Comparison of ENCODE assay signal across 15 mouse cellular contexts in the genomic region with DNA sequence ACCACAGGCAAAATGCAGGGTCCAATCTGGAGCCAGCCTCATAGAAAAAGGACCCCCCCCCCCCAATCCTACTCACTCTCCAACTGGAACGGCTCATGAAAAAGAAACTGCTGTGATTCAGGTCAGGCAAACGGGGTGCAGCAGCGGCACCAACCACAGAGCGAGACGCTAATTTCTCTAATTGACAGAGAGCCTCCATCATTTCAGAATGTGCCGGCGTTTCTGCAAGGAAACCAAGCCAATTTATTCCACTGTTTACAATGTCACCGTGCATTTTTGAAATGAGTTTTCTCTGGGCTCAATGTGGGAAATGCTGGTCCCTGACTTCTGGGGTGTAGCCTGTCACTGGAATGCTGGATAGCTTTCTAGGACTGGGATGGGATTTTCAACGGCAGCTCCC.
DNase-seq lines count a peak whose midpoint lies in the region; ATAC-seq and TF ChIP-seq lines count a peak whose summit lies in the region.
"Had no signal": no experiment of that assay in that cellular context is flagged by ENCODE, and none has a peak within 500 bp of the region (broad histone marks: within the 10 kb centered on the region; RNA-seq: fewer than 3 reads in every experiment).

No protein-coding gene starts in this region.

- H3K27me3 ChIP-seq in forebrain, embryonic 16.5 days (replicated peaks; ENCODE audit: control insufficient read depth, insufficient read depth, low read length) = no peaks in the 10 kb centered on the region
- no peaks in the 10 kb centered on the region for H3K27me3 ChIP-seq in forebrain, embryonic 10.5 days (ENCODE audit: poor library complexity, severe bottlenecking)
- H3K27me3 ChIP-seq: CH12.LX; heart, embryonic 12.5 days had no signal

- no peak overlapping the region for H3K9ac ChIP-seq in forebrain, embryonic 16.5 days (replicated peaks; ENCODE audit: low read depth, low read length)
- H3K9ac ChIP-seq: heart, embryonic 12.5 days had no signal

- TF ChIP-seq CTCF in layer of hippocampus, adult 2 months (conservative IDR thresholded peaks at IDR 0.05) = no peak

- 15% methylated on average over 9 of the region's 9 CpGs for WGBS in forebrain, embryonic 16.5 days
- WGBS in forebrain, embryonic 10.5 days = 82% methylated on average over 9 of the region's 9 CpGs

- peak; percentile 40; the same call in 1 of the 2 replicates for ATAC-seq in forebrain, embryonic 16.5 days
- ATAC-seq: intestine, embryonic 16.5 days had no signal

- H3K4me1 ChIP-seq in forebrain, embryonic 16.5 days (replicated peaks; ENCODE audit: control insufficient read depth, insufficient read depth, low read length) = peaks cover 8% of the 10 kb centered on the region; the same call in 1 of the 2 replicates
- H3K4me1 ChIP-seq in forebrain, embryonic 10.5 days = peaks cover 23% of the 10 kb centered on the region

- H3K4me2 ChIP-seq in forebrain, embryonic 16.5 days (ENCODE audit: low read length) = peak overlapping the region; percentile 18; the same call in 1 of the 2 replicates
- H3K4me2 ChIP-seq: heart, embryonic 12.5 days had no signal

- H3K9me3 ChIP-seq in forebrain, embryonic 16.5 days (ENCODE audit: control insufficient read depth, low read length) = no peaks in the 10 kb centered on the region
- no peaks in the 10 kb centered on the region for H3K9me3 ChIP-seq in forebrain, embryonic 10.5 days
- H3K9me3 ChIP-seq: embryonic facial prominence, embryonic 10.5 days; heart, embryonic 12.5 days had no signal

- no peak overlapping the region for H3K4me3 ChIP-seq in forebrain, embryonic 16.5 days (replicated peaks; ENCODE audit: low read length)
- H3K4me3 ChIP-seq in forebrain, embryonic 10.5 days = no peak overlapping the region
- no peak overlapping the region for H3K4me3 ChIP-seq in layer of hippocampus, adult 2 months
- H3K4me3 ChIP-seq: embryonic facial prominence, embryonic 10.5 days; gastrocnemius, adult 2 months; heart, embryonic 12.5 days had no signal

- no peaks in the 10 kb centered on the region for H3K36me3 ChIP-seq in forebrain, embryonic 16.5 days (ENCODE audit: control insufficient read depth, insufficient read depth)
- no peaks in the 10 kb centered on the region for H3K36me3 ChIP-seq in forebrain, embryonic 10.5 days (replicated peaks)
- H3K36me3 ChIP-seq: embryonic facial prominence, embryonic 10.5 days; heart, embryonic 12.5 days had no signal

- DNase-seq in forebrain, embryonic 10.5 days (ENCODE audit: extremely low spot score, low spot score) = no peak
- DNase-seq in layer of hippocampus, adult 2 months (ENCODE audit: low spot score in 2 of 2) = no peak
- DNase-seq in layer of hippocampus, adult 18-20 months (ENCODE audit: low spot score in 2 of 2) = no peak
- peak; percentile 49 for DNase-seq in retina, postnatal 1 day
- no peak for DNase-seq in retina, embryonic 14.5 days (ENCODE audit: low spot score)
- DNase-seq: adrenal gland, adult 2 months; adrenal gland, postnatal 25 days; cerebellum, adult 2 months; gastrocnemius, adult 2 months; gastrocnemius, postnatal 25 days had no signal

- H3K27ac ChIP-seq in forebrain, embryonic 16.5 days (ENCODE audit: low read length) = no peak overlapping the region
- H3K27ac ChIP-seq in forebrain, embryonic 10.5 days = no peak overlapping the region
- peak overlapping the region; percentile 25 for H3K27ac ChIP-seq in layer of hippocampus, adult 2 months
- H3K27ac ChIP-seq: embryonic facial prominence, embryonic 10.5 days; gastrocnemius, adult 2 months had no signal
